Mouse (Mus musculus): ENCODE measurements around the gene Golga2.
"Not testable (repeated sequence)": the region's sequence is repeated elsewhere in the genome, so short reads cannot be mapped to it uniquely, and the experiment has no call there.

The Golga2 gene

GRCm38 (mm10) chr2:32288371-32288931 lies 1.3 kb downstream of the Golga2 start:
- DNase-seq (ENCODE audit: low spot score in 2 of 2), result no peak

DNA sequence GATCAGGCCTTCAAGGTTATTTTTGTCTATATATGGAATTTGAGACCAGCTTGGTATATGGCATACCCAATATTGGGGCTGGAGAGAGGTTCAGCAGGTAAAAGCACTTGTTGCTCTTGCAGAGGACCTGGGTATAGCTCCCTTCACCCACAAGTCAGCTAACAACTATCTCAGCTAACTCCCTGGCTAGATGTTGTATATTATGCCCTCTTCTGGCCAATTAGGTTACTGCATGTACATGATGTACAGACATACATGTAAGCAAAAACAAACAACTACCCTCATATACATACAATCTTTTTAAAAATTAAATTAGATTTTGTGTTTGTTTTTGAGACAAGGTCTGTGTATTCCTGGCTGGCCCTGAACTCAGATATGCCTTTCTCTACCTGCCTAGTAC lies 2.4 kb downstream of the Golga2 start:
- DNase-seq (ENCODE audit: low spot score in 2 of 2), result no peak

DNA sequence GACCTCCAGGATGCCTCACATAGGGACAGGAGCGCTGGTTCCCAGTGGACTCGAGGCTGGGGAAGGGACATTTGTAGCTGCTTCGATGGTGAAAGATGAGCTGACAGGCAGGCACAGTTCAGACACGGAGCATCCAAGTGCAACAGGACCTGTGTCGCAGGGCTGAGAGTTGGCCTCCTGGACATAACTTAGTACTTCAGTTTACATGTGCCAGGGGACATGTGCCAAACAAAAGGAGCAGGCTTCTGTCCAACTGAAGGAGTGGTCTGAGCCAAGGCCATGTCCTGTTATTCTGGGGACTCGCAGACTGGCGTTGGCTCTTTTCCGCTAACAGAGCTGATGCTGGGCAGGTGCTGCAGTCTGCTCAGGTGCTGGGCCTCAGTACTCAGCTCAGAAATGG lies 7.2 kb downstream of the Golga2 start:
- no peak for DNase-seq (ENCODE audit: low spot score in 2 of 2)

- DNase-seq (ENCODE audit: low spot score in 2 of 2), result no peak
Observed at GRCm38 (mm10) chr2:32295285-32295684, 8.1 kb downstream of the Golga2 start.

DNA sequence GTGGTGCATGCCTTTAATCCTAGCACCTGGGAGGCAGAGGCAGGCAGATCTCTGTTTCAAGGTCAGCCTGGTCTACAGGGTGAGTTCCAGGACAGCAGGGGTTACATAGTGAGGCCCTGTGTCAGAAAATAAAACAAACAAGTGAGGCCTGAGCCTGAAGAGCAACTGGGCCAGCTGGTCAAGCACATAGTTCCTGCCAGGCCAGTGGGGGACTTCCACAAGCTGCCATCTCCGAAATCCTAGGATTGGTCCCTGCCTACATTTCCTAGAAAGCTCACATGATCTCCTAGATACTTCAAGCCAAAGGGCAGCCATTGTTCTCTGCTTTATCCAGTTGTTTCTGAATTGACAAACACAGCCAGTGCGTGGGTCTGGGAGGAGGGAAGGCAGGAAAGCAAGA lies 8.7 kb downstream of the Golga2 start:
- not testable (repeated sequence) for DNase-seq (ENCODE audit: low spot score in 2 of 2)

GRCm38 (mm10) chr2:32299469-32299868 lies 12.3 kb downstream of the Golga2 start:
- DNase-seq (ENCODE audit: low spot score in 2 of 2), result no peak

DNA sequence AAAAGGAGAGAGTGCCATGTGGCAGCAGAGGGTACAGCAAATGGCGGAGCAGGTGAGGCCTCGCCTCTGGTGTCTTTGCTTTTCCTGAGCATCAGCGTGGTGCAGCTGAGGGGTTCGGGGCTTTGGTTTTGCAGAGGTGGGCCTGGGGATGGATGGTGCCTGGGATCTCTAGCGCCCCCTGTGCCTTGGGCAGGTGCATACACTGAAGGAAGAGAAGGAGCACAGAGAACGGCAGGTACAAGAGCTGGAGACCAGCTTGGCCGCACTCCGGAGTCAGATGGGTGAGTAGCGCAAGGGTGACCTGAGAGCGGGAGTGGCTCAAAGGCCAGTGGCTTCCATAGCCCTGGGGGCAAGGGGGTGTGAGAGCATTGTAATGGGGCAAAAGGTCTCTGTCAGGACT lies 15.8 kb downstream of the Golga2 start:
- no peak for DNase-seq (ENCODE audit: low spot score in 2 of 2)

DNA sequence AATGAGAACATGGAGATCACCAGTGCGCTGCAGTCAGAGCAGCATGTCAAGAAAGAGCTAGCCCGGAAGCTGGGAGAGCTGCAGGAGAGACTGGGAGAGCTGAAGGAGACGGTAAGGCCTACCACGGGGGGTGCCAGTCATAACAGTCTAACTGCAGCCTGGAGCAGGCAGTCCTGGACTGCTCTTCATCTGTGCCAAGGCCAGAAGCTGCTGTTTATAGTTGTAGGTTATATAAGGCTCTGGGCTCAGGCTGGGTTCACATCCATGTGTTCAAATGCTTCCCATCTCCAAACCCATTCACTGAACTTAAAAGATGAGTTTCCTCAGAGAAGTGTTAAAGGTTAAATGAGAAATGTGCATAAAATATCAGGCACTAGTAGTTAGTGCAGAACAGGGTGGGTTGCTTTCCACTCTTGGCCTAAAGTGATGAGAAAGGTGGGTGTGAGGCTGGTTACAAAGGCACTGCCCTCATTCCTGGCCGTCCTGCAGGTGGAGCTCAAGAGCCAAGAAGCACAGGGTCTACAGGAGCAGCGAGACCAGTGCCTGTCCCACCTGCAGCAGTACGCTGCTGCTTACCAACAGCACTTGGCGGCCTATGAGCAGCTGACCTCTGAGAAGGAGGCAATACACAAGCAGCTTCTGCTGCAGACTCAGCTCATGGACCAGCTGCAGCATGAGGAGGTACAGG lies 17.1 kb downstream of the Golga2 start:
- DNase-seq (ENCODE audit: low spot score in 2 of 2), result peak; percentile 45 to 80

DNA sequence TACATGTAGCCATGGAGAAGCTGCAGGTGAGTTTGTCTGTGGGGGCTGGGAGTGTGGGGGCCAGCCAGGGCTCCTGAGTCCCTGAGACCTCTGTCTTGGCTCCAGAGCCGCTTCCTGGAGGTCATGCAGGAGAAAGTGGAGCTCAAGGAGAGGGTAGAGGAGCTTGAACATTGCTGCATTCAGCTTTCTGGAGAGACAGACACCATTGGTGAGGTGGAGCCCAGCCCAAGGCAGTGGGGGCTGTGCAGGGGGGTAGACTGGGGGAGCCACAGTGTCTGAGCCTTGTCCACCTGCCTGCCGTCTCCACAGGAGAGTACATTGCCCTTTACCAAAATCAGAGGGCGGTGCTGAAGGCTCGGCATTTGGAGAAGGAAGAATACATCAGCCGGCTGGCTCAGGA lies 18.5 kb downstream of the Golga2 start:
- no peak for DNase-seq (ENCODE audit: low spot score in 2 of 2)

- no peak for DNase-seq (ENCODE audit: low spot score in 2 of 2)
Observed at GRCm38 (mm10) chr2:32306176-32306575, 19.0 kb downstream of the Golga2 start.

DNA sequence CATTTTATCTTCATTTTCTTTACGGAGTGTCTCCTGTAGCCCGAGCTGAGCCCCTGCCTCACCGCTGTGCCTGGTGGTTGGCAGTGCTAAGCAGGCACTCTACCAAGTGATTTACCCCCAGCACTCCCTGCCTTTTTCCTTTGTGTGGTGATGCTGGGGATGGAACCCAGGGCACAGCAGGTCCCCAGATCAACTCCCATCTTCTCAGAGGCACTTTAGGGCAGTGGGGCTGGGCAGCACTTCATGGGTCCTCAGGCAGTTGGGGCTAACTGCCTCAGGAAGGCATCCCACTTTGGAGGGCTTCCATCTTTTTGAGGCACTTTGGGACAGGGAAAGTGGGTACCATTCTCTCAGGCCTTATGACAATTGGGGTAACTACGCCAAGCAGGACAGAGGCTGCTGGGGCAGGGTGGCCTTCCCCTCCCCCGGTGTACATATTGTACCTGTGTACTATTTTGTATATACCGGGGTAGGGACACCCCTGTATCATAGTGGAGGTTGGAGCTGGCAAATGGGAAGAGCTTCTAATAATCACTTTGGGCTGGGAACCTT lies 20.1 kb downstream of the Golga2 start:
- no peak for DNase-seq (ENCODE audit: low spot score in 2 of 2)

DNA sequence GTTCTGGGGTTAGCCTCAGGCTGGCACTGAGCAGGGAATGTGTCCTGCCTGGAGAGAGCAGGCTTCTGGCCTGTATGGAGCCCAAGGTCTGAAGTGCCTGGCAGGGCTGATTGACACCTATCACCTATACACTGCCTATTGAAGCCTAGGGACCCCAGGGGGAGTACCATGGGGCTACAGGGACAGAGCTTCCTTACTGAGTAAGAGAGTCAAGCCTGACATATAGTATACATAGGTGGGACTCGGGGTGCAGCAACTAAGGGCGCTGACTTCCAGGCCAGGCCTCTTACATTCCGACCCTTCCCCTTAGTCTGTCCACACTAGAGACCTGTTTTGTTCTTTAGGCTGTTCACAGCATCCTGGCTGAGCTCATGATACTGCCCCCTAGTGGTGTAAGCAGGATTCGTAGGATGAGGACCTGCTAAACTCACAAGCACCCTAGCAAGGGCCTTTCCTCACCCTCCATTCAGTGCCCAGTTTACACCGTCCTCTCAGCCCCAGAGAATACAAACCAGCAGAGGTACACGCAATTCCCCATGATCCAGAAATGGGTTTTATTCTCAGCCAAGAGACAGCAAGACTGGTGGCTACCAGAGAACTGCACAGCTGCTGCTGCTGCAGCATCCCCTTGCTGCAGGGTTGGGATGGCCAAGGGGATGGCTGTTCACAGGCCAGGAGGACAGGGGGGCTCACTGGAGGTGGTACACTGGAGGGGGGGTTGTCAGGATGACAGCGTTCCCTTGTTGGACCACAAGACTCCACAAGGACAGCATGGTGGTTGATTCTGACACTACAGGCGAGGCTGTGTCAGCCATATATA lies 21.0 kb downstream of the Golga2 start:
- DNase-seq (ENCODE audit: low spot score in 2 of 2), result peak; percentile 45 to 83

DNA sequence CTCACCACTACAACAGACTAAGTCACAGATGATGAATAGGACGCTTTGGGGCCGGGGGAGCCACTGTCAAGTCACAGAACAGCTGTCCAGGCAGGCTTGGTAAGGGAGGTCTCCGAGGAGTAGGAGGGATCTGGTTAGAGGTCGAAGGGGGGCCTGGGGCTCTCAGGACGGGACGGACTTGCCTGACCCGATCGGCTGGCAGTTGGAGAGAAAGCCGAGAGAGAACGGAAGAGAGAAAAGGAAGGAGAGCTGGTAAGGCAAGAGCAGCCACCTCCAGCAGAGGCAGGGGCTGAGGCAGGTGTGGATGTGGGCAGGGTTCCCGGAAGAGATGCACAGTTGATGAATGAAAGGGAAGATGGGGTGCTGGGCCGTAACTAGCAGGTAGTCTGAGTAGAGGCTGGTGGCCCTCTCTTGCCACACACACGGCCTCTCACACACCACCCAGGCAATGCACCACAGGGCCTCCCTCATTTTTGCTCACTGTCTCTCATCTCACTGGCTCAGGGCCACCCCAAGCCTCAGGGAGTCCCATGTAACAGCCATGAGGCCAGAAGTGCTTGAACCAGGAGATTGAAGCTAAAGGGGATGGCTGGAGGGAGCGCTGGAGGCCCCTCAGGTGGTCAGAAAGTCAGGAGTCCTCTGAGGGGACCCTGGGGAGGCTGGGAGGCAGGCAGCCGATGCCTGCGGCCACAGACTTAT lies 21.8 kb downstream of the Golga2 start:
- no peak for DNase-seq (ENCODE audit: low spot score in 2 of 2)

DNA sequence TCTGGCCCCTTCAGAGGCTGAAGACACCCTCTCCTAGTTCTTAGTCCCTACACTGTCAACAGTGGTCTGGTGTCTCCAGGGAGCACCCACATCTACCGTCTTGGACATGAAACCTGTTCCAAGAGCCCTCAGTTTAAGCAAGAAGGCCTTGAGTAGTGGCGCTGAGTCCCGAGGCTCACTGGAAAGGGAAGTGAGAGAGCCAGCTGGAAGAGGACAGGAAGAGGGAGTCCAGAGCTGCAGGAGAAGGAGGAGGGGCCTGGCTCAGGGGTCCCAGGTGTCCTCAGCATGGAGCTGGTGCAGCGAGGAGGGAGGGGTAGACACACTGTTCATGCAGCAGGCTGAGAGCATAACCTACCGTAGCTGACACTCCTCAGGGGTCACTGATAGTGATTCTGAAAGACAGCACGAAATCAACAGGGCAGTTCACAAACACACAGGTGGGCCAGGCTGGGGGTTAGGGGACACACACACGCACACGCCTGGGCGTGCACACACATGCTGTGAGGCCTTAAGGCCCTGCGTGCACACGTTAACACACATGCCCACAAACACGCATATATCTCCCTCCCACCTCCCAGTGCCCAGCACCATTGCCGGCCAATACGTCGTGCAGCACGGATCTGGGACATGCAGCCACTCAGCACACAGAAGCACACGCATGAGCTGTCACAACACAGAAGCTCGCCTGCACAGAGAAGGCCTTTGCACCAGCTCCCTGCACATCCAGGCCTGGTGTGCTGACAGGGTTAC lies 23.1 kb downstream of the Golga2 start:
- no peak for DNase-seq (ENCODE audit: low spot score in 2 of 2)

DNA sequence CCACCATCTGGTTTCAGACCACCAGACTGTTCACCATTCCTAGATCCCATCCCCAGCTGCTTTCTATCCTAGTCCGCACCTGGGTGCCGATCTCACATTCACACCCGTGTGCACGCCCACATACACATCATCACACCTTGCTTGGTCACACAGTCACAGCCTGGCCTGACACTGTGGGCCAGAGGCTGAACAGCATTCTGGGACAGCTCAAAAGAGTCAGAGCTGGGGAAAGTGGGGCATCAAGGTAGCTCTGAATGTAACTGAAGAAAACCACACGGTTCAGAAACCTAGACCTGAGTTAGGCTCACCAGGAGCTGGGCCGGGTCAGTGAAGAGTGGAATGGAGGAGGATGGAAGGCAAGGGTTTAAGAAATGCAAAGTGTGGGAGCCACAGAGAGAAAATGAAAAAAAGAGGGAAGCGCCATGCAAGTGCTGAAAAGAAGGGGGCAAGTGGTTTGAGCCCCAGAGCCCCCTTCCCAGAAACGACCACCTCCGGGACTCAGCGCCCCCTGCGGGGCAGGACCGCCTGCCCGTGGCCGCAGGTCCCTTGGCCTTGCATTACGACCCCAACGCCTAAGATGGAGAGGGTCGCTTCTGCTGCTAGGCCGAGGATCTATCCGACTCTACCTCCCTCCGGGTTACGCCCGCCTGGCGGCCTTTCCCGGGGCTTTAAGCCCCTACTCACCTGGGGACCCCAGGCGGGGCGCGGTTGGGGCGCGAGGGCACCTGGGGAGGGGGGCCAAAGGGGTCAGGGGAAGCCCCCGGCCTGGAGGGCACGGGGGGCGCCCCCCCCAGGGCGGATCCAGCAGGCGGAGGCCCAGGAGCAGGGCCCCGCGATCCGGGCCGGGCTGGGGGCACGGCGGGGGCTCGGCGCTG lies 24.5 kb downstream of the Golga2 start:
- no peak for DNase-seq (ENCODE audit: low spot score in 2 of 2)

DNA sequence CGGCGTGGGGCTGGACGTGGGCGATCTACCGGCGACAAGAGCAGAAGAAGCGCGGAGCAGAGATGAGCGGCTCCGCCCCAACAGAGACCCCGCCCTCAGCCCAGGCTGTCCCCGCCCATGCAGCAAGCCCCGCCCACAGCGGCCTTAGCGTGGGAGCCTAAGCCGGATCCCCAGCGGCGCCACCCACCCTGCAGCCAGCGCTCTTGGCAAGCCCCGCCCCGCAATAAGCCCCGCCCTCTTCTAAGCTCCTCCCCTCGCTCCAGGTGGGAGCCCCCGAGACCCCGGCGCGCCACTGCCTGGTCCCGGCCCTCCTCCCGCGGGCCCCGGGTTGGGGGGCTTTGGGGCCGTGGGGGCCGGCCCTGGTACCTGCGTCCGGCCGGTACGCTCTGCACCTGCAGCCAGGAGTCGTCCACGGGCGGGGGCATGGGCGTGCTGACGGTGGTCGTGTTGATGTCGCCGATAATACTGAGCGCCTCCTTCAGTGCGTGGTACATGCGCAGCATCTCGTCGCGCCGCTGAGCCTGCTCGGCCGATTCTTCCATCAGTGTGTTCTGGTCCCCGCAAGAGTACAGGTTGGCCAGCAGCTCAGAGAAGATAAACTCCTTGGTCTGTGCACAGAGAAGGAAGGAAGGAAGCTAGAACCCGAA lies 25.3 kb downstream of the Golga2 start:
- DNase-seq (ENCODE audit: low spot score in 2 of 2), result peak; percentile 85 to 95

GRCm38 (mm10) chr2:32314831-32315230 lies 27.6 kb downstream of the Golga2 start:
- no peak for DNase-seq (ENCODE audit: low spot score in 2 of 2)

DNA sequence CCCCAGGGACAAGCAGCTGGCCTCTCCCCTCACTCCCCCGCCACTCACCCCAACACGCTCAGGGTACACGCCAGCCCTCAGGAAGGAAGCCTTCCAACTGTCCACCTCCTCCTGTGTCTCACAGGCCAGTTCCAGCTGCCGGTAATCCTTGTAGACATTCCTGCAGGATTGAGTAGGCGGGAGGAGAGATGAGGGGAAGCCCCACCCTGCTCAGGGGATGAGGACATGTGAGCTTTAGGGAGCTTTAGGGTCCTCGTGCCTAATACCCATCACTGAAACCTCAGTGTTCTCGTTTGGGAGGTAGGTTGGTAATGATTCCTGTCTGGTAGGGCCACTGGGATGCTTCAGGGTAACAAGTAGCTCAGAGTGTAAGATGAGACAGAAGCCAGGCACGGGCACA lies 28.6 kb downstream of the Golga2 start:
- DNase-seq (ENCODE audit: low spot score in 2 of 2), result no peak

GRCm38 (mm10) chr2:32316887-32317656 lies 29.9 kb downstream of the Golga2 start:
- no peak for DNase-seq (ENCODE audit: low spot score in 2 of 2)

All from spleen, postnatal 4 days (tissue).